Mouse (Mus musculus) myocyte (in vitro differentiated cells): ENCODE data around the gene Wdr54.

Source experiments
- MAX ChIP-seq: IDR thresholded peaks from one replicate; pipeline ENCODE4 v1.6.1; 2011; ENCODE audit warnings: low read depth, mild to moderate bottlenecking, control low read depth
- POLR2A ChIP-seq: IDR thresholded peaks from one replicate; pipeline ENCODE4 v1.6.1; 2011; ENCODE audit warnings: low read depth, mild to moderate bottlenecking, control low read depth, moderate library complexity; ENCODE audit not compliant: insufficient read length

DNA sequence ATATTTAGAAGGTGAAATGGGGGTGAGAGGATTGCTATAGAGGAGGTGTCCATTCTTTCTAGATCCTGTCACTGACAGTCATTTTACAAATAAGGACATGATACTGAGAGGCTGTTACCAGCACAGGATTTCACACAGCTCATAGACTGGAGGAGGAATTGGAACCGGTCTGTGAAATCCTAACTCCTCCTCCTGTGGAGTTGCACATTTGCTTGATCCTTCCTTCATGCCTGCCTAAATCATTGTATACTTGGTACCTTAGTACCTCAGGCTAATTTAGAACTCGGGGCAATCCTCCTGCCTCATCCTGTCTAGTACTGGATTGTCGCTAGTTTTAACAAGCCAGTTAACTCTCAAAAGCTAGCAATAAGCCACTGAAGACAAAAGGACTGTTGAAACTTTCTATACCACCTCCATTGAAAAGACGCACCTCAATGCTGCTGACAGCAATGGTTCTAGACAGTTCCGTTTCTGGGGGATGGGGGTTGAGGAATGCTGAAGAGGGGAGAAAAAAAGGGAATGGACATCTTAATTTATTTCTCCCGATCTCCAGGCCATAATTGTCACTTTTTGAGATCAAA, 8.9 kb upstream of the Wdr54 start:
- TF ChIP-seq POLR2A (no peak), MAX (no peak)
